Mouse (Mus musculus) hindbrain, embryonic 15.5 days (tissue): ENCODE data around the gene Gm3147. TPM values are rescaled to one million over a fixed set of nuclear protein-coding genes. Genes with fewer than 3 reads are reported as not detected.
"Not testable (repeated sequence)": the region's sequence is repeated elsewhere in the genome, so short reads cannot be mapped to it uniquely, and the experiment has no call there.

Experiments used
- ATAC-seq: fragments of 200-750 bp; cut with Nextera tagmentation; 2 replicates; pipeline ENCODE4 v1.8.0; 2017; ENCODE audit warnings: low read depth, moderate number of reproducible peaks, moderate TSS enrichment; ENCODE audit not compliant: low FRiP score
- H3K27ac ChIP-seq: fragments of 300-500 bp; sonication (generic); replicated peaks from 2 replicates; pipeline ENCODE4 v1.5.1; 2015; ENCODE audit warnings: mild to moderate bottlenecking, inconsistent platforms
- H3K27me3 ChIP-seq: fragments of 300-500 bp; sonication (generic); 2 replicates; pipeline ENCODE4 v1.6.1; 2015; ENCODE audit warnings: control low read depth, inconsistent platforms
- H3K36me3 ChIP-seq: fragments of 300-500 bp; sonication (generic); 2 replicates; pipeline ENCODE4 v1.6.1; 2015; ENCODE audit warnings: control low read depth, inconsistent platforms
- H3K4me1 ChIP-seq: fragments of 300-500 bp; sonication (generic); replicated peaks from 2 replicates; pipeline ENCODE4 v1.6.1; 2015; ENCODE audit warnings: control low read depth, inconsistent platforms
- H3K4me2 ChIP-seq: fragments of 300-500 bp; sonication (generic); 2 replicates; pipeline ENCODE4 v1.6.1; 2015; ENCODE audit warnings: moderate library complexity, mild to moderate bottlenecking, inconsistent platforms
- H3K4me3 ChIP-seq: fragments of 300-500 bp; sonication (generic); 2 replicates; pipeline ENCODE4 v1.5.1; 2015; ENCODE audit warnings: mild to moderate bottlenecking, inconsistent platforms
- H3K9ac ChIP-seq: fragments of 300-500 bp; sonication (generic); 2 replicates; pipeline ENCODE4 v1.6.1; 2015; ENCODE audit warnings: inconsistent platforms
- H3K9me3 ChIP-seq: fragments of 300-500 bp; sonication (generic); 2 replicates; pipeline ENCODE4 v1.6.1; 2016; ENCODE audit warnings: control low read depth, inconsistent platforms
- WGBS: fragments of 180-500 bp; shearing (Covaris S2); methylation state at CpG from one replicate; pipeline ENCODE4 v1.1.7; 2015; 5-methylcytosine and 5-hydroxymethylcytosine counted together
- polyA plus RNA-seq: library from polyadenylated mRNA; unstranded; fragments of >200 nt; fragmentation: Nextera tagmentation; extraction: Ambion mirVana; gene quantifications from 2 replicates; pipeline ENCODE4 v1.2.1, GENCODE M21; 2015

Gm3147 gene
- not detected in 2 replicates for polyA plus RNA-seq

GRCm38 (mm10) chr5:94616242-94616641 is at the start of gene Gm3147:
TSS of gene Gm3147 (minus strand) at chr5:94616342.
- H3K9ac ChIP-seq, H3K4me2 ChIP-seq, H3K9me3 ChIP-seq, H3K4me1 ChIP-seq, H3K27me3 ChIP-seq, H3K4me3 ChIP-seq, ATAC-seq, H3K36me3 ChIP-seq, H3K27ac ChIP-seq: not testable (repeated sequence)
- WGBS, result no CpG with 5 or more reads among the region's 1 CpGs

- ATAC-seq, H3K9ac ChIP-seq, H3K4me2 ChIP-seq, H3K27ac ChIP-seq, H3K27me3 ChIP-seq, H3K4me1 ChIP-seq, H3K4me3 ChIP-seq, H3K9me3 ChIP-seq, H3K36me3 ChIP-seq: not testable (repeated sequence)
- WGBS, result no CpG with 5 or more reads among the region's 2 CpGs
Observed at GRCm38 (mm10) chr5:94648082-94648481, 31.9 kb upstream of the Gm3147 start, which contains the start of gene Gm6205. TSS of gene Gm6205 (plus strand) at chr5:94648382.

- not testable (repeated sequence) for ATAC-seq, H3K4me1 ChIP-seq, H3K27me3 ChIP-seq, H3K27ac ChIP-seq, H3K4me3 ChIP-seq, H3K4me2 ChIP-seq, H3K36me3 ChIP-seq, H3K9me3 ChIP-seq, H3K9ac ChIP-seq
- 67% methylated on average over 1 of the region's 2 CpGs for WGBS
Observed at GRCm38 (mm10) chr5:94623679-94624078, 7.5 kb upstream of the Gm3147 start, which contains the start of gene Gm6509. TSS of gene Gm6509 (plus strand) at chr5:94623979.

Other genes with a start within 250 kb of the Gm3147 start
- not detected in 2 replicates for gene Gm7682, start 170.6 kb downstream of the Gm3147 start, polyA plus RNA-seq
- gene Gm3139, start 90.1 kb downstream of the Gm3147 start, polyA plus RNA-seq, result not detected in 2 replicates
- gene Gm6509, start 7.6 kb upstream of the Gm3147 start, polyA plus RNA-seq, result not detected in 2 replicates
- not detected in 2 replicates for gene Gm6205, start 32.0 kb upstream of the Gm3147 start, polyA plus RNA-seq
- not detected in 2 replicates for gene Gm3183, start 249.1 kb upstream of the Gm3147 start, polyA plus RNA-seq